Mouse (Mus musculus) thymus, adult 2 months (tissue): ENCODE measurements around the gene Kdm4b. TPM values are rescaled to one million over a fixed set of nuclear protein-coding genes. Genes with fewer than 3 reads are reported as not detected.
A peak's percentile ranks its signal among the peaks of the same experiment; 100 is the strongest.

ENCODE experiments used
- DNase-seq: peaks from one replicate; pipeline ENCODE4 v3.0.0; 2021
- H3K27ac ChIP-seq: fragments of 200-500 bp; 2 replicates; pipeline ENCODE4 v1.5.1; 2012; ENCODE audit warnings: low read length, control low read depth; ENCODE audit not compliant: control insufficient read depth, insufficient read depth
- H3K27me3 ChIP-seq: fragments of 200-500 bp; 2 replicates; pipeline ENCODE4 v1.6.1; 2012; ENCODE audit warnings: mild to moderate bottlenecking, low read length, moderate library complexity, mixed read lengths; ENCODE audit not compliant: control insufficient read depth, insufficient read depth
- H3K36me3 ChIP-seq: fragments of 200-500 bp; 2 replicates; pipeline ENCODE4 v1.6.1; 2012; ENCODE audit warnings: mild to moderate bottlenecking, low read length, moderate library complexity; ENCODE audit not compliant: control insufficient read depth, insufficient read depth
- H3K4me1 ChIP-seq: fragments of 200-500 bp; replicated peaks from 2 replicates; pipeline ENCODE4 v1.6.1; 2012; ENCODE audit warnings: low read length; ENCODE audit not compliant: control insufficient read depth, insufficient read depth
- H3K4me3 ChIP-seq: fragments of 200-500 bp; 2 replicates; pipeline ENCODE4 v1.5.1; 2012; ENCODE audit warnings: mild to moderate bottlenecking, low read length, control low read depth, moderate library complexity; ENCODE audit not compliant: control insufficient read depth, insufficient read depth
- CTCF ChIP-seq: fragments of 200-500 bp; IDR thresholded peaks from 2 replicates; pipeline ENCODE4 v1.5.1; 2012; ENCODE audit warnings: mild to moderate bottlenecking, control low read depth, low read length, moderate library complexity, borderline replicate concordance; ENCODE audit not compliant: control insufficient read depth, poor library complexity, insufficient read depth; ENCODE audit errors: extremely low read depth
- POLR2A ChIP-seq: fragments of 200-500 bp; IDR thresholded peaks from 2 replicates; pipeline ENCODE4 v1.6.1; 2012; ENCODE audit warnings: mild to moderate bottlenecking, low read length, control low read depth, moderate library complexity; ENCODE audit not compliant: control insufficient read depth, poor library complexity, insufficient read depth; ENCODE audit errors: extremely low read depth
- WGBS: fragments of 180-500 bp; shearing (Covaris S2); methylation state at CpG from one replicate; pipeline ENCODE4 v1.1.7; 2018; 5-methylcytosine and 5-hydroxymethylcytosine counted together
- polyA plus RNA-seq: library from polyadenylated mRNA; depleted of rRNA; stranded (reverse); fragments of >200 nt; gene quantifications from 2 replicates; pipeline ENCODE4 v1.2.3, GENCODE M21; 2012

The Kdm4b gene
- polyA plus RNA-seq, 1 experiment, result 94.1 TPM

GRCm38 (mm10) chr17:56326153-56327147 lies 588 bp downstream of the Kdm4b start:
- TF ChIP-seq CTCF (no peak), POLR2A (no peak; the same call in 1 of the 2 replicates)
- 4% methylated on average over 67 of the region's 67 CpGs for WGBS
- peak overlapping the region; percentile 65 for H3K4me3 ChIP-seq
- no peaks in the 10 kb centered on the region for H3K27me3 ChIP-seq
- H3K36me3 ChIP-seq, result peaks cover 4% of the 10 kb centered on the region; the same call in 1 of the 2 replicates
- no peak for DNase-seq
- H3K4me1 ChIP-seq, result peaks cover 35% of the 10 kb centered on the region
- no peak overlapping the region for H3K27ac ChIP-seq

DNA sequence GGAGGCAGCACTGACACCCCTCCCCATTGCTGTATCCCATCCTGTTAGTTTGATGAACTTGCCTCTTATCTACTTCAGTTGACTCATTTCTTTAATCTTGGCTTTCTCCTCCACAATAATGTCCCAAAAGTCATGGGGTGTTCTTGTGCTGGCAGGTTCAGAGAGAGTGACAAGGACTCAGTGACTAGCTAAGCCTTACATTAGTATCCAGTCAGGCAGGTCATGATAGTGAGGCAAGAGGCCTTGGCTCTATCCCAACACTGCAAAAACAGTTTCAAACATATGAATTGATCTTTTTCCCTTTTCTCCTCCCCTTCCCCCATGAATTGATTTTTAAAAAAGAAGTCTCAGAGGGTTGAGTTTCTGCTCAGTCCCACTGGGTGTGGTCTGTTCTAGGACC lies 3.4 kb downstream of the Kdm4b start:
- no peak overlapping the region for H3K4me3 ChIP-seq
- H3K4me1 ChIP-seq, result peaks cover 35% of the 10 kb centered on the region

GRCm38 (mm10) chr17:56330345-56330744 lies 4.5 kb downstream of the Kdm4b start:
- H3K27me3 ChIP-seq, result no peaks in the 10 kb centered on the region
- H3K27ac ChIP-seq, result 0 out of 2 replicates have a peak overlapping the region, but pooled peaks have one; percentile 18
- H3K4me3 ChIP-seq, result no peak overlapping the region
- 20% methylated on average over 3 of the region's 3 CpGs for WGBS
- H3K36me3 ChIP-seq, result no peaks in the 10 kb centered on the region
- no peak for TF ChIP-seq POLR2A
- TF ChIP-seq CTCF, result no peak
- peak; percentile 33 for DNase-seq
- peaks cover 31% of the 10 kb centered on the region for H3K4me1 ChIP-seq

More for the DNA sequence above, 3.4 kb downstream of the Kdm4b start:
- Histone ChIP-seq H3K27ac (no peak overlapping the region), H3K27me3 (no peaks in the 10 kb centered on the region), H3K36me3 (no peaks in the 10 kb centered on the region)
- TF ChIP-seq POLR2A (no peak), CTCF (no peak)
- DNase-seq, result no peak

DNA sequence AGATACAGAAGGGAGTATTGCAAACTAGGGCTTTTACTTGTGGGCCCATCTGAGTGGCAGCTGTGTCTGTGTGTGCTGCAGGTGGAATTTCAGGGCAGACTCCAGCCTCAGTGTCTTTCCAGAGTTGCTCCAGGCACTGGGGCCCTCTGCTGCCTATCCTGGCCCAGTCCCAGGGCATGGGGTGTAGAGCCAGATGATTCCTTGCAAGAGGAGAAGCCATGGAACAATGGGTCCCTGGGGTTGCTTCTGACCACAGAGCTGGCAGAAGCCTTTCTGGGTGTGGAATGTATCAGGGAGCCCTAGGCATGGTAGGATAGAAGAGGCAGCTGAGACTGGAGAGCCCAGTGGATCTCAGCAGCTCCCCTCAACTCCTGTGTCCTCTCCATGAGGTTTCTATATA lies 5.4 kb downstream of the Kdm4b start:
- DNase-seq, result no peak
- H3K4me3 ChIP-seq, result no peak overlapping the region
- H3K4me1 ChIP-seq, result peaks cover 31% of the 10 kb centered on the region
- no peaks in the 10 kb centered on the region for H3K27me3 ChIP-seq
- TF ChIP-seq CTCF, result no peak
- TF ChIP-seq POLR2A, result no peak
- H3K36me3 ChIP-seq, result no peaks in the 10 kb centered on the region
- no peak overlapping the region for H3K27ac ChIP-seq

- Histone ChIP-seq H3K36me3 (no peaks in the 10 kb centered on the region), H3K4me3 (no peak overlapping the region), H3K27ac (no peak overlapping the region), H3K27me3 (no peaks in the 10 kb centered on the region), H3K4me1 (peaks cover 20% of the 10 kb centered on the region)
- WGBS, result 77% methylated on average over 8 of the region's 8 CpGs
- TF ChIP-seq POLR2A (no peak), CTCF (peak; percentile 59; the same call in 1 of the 2 replicates)
- peak; percentile 28 for DNase-seq
Measured at GRCm38 (mm10) chr17:56332987-56333386, 7.1 kb downstream of the Kdm4b start.

DNA sequence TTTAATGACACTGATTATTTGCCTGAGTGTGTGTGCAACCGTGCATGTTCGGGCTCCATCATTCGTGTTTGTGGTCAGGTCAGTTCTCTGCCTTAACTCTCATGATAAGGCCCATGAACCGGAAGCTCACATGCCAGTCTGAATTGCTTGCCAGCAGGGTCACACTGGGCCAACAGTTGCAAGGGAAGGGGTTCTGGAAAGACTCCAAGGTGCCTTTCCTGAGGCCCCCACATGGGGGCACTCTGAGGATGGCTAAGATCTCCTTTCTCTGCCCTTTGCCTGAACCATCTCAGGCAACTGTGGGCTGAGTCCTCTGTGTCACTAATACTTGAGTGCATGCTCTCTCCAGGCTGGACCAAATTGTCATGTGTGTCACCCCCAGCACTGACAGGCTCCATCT lies 11.3 kb downstream of the Kdm4b start:
- peaks cover 11% of the 10 kb centered on the region for H3K4me1 ChIP-seq
- 15% methylated on average over 4 of the region's 4 CpGs for WGBS
- H3K36me3 ChIP-seq, result no peaks in the 10 kb centered on the region
- no peak overlapping the region for H3K27ac ChIP-seq
- TF ChIP-seq CTCF, result peak; percentile 57; the same call in 1 of the 2 replicates
- no peak for TF ChIP-seq POLR2A
- H3K27me3 ChIP-seq, result no peaks in the 10 kb centered on the region
- H3K4me3 ChIP-seq, result no peak overlapping the region
- peak; percentile 61 for DNase-seq
